Mouse (Mus musculus): Measurements from ENCODE around the gene Abi3.

GRCm38 (mm10) chr11:95857306-95857705, 15.0 kb upstream of the Abi3 start:
- no peak for TF ChIP-seq POLR2A (IDR thresholded peaks at IDR 0.05; ENCODE audit: low read depth, low read length)
- no peak for TF ChIP-seq CTCF (IDR thresholded peaks at IDR 0.05; ENCODE audit: extremely low read depth, insufficient read depth, insufficient read length, insufficient replicate concordance)
